Mouse (Mus musculus): ENCODE data around the gene Apol6.

DNA sequence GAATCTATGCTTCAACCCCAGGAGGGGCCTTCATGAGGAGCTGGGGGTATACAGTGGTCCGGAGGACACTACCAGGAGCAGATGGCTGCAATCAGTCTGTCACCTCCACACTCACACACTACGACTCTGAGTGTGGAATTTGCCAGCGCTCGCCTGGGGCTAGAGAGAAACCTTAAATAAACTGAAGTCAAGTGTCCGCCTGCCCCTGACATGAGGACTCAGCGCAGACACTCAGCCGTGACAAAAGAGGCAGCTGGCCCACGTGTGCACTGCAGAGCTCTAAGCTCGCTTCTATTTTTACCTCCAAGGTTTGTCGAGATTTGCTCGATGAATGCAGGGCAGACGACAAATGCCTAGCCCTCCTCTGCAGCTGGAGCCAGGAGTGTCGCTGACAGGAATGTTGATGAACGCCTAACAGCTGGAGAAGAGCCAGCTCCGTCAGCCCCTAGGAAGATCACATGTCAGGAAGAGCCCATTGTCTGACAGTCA lies 30.7 kb upstream of the Apol6 start:
- TF ChIP-seq CTCF (IDR thresholded peaks at IDR 0.05; ENCODE audit: borderline replicate concordance, control insufficient read depth, extremely low read depth, insufficient read depth, low read length, poor library complexity) (no peak), POLR2A (IDR thresholded peaks at IDR 0.05; ENCODE audit: control insufficient read depth, extremely low read depth, insufficient read depth, low read length, poor library complexity) (no peak)

All from thymus, adult 2 months (tissue).